Mouse (Mus musculus) lung, postnatal 0 days (tissue): ENCODE measurements at regions not wholly inside any gene's neighbourhood (a gene's known extent, or its start where the extent isn't known, plus 50 kb on each side); places are given as distances from the start of the nearest gene placed in this dataset.

ENCODE experiments used
- ATAC-seq: fragments of 200-750 bp; cut with Nextera tagmentation; 2 replicates; pipeline ENCODE4 v1.8.0; 2017; ENCODE audit warnings: moderate library complexity
- DNase-seq: peaks from one replicate; pipeline ENCODE4 v3.0.0-alpha.2; 2016; ENCODE audit warnings: low spot score
- H3K27ac ChIP-seq: fragments of 300-500 bp; sonication (generic); 2 replicates; pipeline ENCODE4 v1.5.1; 2014; ENCODE audit warnings: antibody characterized with exemption, mild to moderate bottlenecking, low read length, mixed read lengths
- H3K27me3 ChIP-seq: fragments of 300-500 bp; sonication (generic); replicated peaks from 2 replicates; pipeline ENCODE4 v1.6.1; 2014; ENCODE audit warnings: low read length, mixed read lengths; ENCODE audit not compliant: insufficient read depth
- H3K36me3 ChIP-seq: fragments of 300-500 bp; sonication (generic); 2 replicates; pipeline ENCODE4 v1.6.1; 2014; ENCODE audit warnings: low read length, mixed read lengths; ENCODE audit not compliant: insufficient read depth
- H3K4me1 ChIP-seq: fragments of 300-500 bp; sonication (generic); 2 replicates; pipeline ENCODE4 v1.6.1; 2014; ENCODE audit warnings: antibody characterized with exemption, low read depth, low read length, mixed read lengths; ENCODE audit not compliant: insufficient read depth
- H3K4me2 ChIP-seq: fragments of 300-500 bp; sonication (generic); replicated peaks from 2 replicates; pipeline ENCODE4 v1.6.1; 2014; ENCODE audit warnings: low read depth, mild to moderate bottlenecking, low read length, moderate library complexity, mixed read lengths
- H3K4me3 ChIP-seq: fragments of 300-500 bp; sonication (generic); 2 replicates; pipeline ENCODE4 v1.5.1; 2014; ENCODE audit warnings: low read depth, low read length
- H3K9ac ChIP-seq: fragments of 300-500 bp; sonication (generic); replicated peaks from 2 replicates; pipeline ENCODE4 v1.6.1; 2014; ENCODE audit warnings: low read depth, mild to moderate bottlenecking
- H3K9me3 ChIP-seq: fragments of 300-500 bp; sonication (generic); 2 replicates; pipeline ENCODE4 v1.6.1; 2016; ENCODE audit warnings: low read length, mixed read lengths
- CTCF ChIP-seq: IDR thresholded peaks from 2 replicates; pipeline ENCODE4 v1.5.1; 2016; ENCODE audit warnings: antibody characterized with exemption, mild to moderate bottlenecking
- EP300 ChIP-seq: IDR thresholded peaks from 2 replicates; pipeline ENCODE4 v1.6.1; 2016; ENCODE audit warnings: antibody characterized with exemption, mild to moderate bottlenecking, control low read depth
- WGBS: fragments of 180-500 bp; shearing (Covaris S2); extraction: QIAGEN DNeasy Blood & Tissue Kit; methylation state at CpG from one replicate; pipeline ENCODE4 v1.1.7; 2014; 5-methylcytosine and 5-hydroxymethylcytosine counted together

DNA sequence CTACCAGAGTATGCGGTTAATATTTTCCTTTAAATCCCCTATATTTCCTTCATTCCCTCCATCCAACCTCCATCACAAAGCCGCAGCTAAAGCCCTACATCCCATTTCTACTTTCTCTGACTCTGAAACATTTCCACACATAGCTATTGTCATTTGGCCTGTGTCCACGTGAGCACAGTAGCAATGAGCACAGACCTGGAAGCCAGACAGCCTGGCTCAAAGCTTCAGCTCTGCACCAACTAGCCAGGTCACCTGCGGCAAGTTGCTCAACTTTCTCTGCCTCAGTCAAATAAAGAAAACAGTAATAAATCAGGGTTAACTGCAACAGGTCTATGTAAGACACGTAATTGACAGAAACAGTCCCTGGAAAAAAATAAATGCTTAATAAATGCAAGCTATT is 247.8 kb upstream of the Maf start:
- Histone ChIP-seq H3K4me2 (no peak overlapping the region), H3K9me3 (no peaks in the 10 kb centered on the region), H3K36me3 (no peaks in the 10 kb centered on the region), H3K9ac (no peak overlapping the region), H3K4me1 (no peaks in the 10 kb centered on the region), H3K4me3 (no peak overlapping the region), H3K27me3 (no peaks in the 10 kb centered on the region), H3K27ac (no peak overlapping the region)
- no peak for ATAC-seq
- no peak for DNase-seq
- whole genome bisulfite sequencing: 81% methylated on average over 5 of the region's 5 CpGs
- TF ChIP-seq CTCF (no peak), EP300 (no peak)

GRCm38 (mm10) chr8:115953783-115954470 is 246.3 kb upstream of the Maf start:
- H3K4me2 ChIP-seq: no peak overlapping the region
- H3K36me3 ChIP-seq: no peaks in the 10 kb centered on the region
- H3K4me1 ChIP-seq: no peaks in the 10 kb centered on the region
- no peaks in the 10 kb centered on the region for H3K27me3 ChIP-seq
- no peak overlapping the region for H3K4me3 ChIP-seq
- H3K9me3 ChIP-seq: no peaks in the 10 kb centered on the region
- no peak overlapping the region for H3K9ac ChIP-seq
- TF ChIP-seq CTCF (no peak), EP300 (no peak)
- WGBS: 83% methylated on average over 7 of the region's 7 CpGs
- no peak for ATAC-seq
- no peak overlapping the region for H3K27ac ChIP-seq
- DNase-seq: no peak

DNA sequence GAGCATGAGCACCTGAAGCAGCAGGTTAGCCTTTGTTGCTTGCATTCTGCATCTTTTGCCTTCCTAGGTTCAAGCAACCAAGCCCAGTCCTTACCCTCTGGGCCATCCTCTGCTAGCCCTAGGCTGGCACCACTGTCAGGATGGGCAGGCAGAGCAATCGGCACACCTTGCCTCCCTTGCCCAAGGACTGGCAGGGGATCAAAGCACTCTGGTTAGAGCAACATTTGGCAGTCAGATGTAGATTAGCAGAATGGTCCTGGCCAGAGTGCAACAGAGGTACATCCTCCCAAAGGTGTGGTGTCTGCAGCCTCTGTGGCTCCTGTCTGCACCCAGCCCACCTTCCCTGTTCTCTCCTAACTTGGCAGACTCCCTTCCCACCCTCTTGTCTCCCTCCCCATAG is 244.9 kb upstream of the Maf start:
- Histone ChIP-seq H3K9ac (no peak overlapping the region), H3K27ac (no peak overlapping the region), H3K9me3 (no peaks in the 10 kb centered on the region), H3K36me3 (no peaks in the 10 kb centered on the region), H3K4me3 (no peak overlapping the region), H3K4me2 (no peak overlapping the region), H3K4me1 (no peaks in the 10 kb centered on the region), H3K27me3 (no peaks in the 10 kb centered on the region)
- no peak for TF ChIP-seq CTCF
- TF ChIP-seq EP300: no peak
- WGBS: 79% methylated on average over 1 of the region's 1 CpGs
- ATAC-seq: no peak
- DNase-seq: no peak

DNA sequence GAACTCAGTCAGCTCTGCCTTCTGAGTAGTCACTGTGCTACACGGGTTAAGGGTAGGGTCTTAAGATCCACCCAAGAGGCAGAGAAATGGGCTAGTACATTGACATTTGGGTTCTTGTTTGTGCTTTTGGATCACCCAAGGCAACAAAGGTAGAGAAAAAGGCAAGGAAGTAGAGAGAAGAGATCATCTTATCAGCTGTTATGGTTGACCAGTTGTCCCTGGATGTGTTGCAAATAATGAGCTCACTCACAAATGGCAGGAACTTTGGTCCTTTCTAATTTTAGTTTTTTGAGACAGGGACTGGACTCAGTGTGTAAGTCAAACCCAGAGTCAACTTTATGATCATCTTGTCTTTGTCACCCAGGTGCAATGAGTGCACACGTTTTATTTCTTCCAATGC is 241.3 kb upstream of the Maf start:
- no peak for TF ChIP-seq CTCF
- TF ChIP-seq EP300: no peak
- Histone ChIP-seq H3K36me3 (no peaks in the 10 kb centered on the region), H3K9me3 (no peaks in the 10 kb centered on the region), H3K4me2 (no peak overlapping the region), H3K27me3 (no peaks in the 10 kb centered on the region), H3K9ac (no peak overlapping the region), H3K4me3 (no peak overlapping the region), H3K4me1 (no peaks in the 10 kb centered on the region), H3K27ac (no peak overlapping the region)
- DNase-seq: no peak
- ATAC-seq: no peak
- WGBS: 81% methylated on average over 2 of the region's 2 CpGs

GRCm38 (mm10) chr8:115948036-115948435 is 240.4 kb upstream of the Maf start:
- peak; percentile 47 for ATAC-seq
- WGBS: 58% methylated on average over 2 of the region's 2 CpGs
- H3K36me3 ChIP-seq: no peaks in the 10 kb centered on the region
- H3K27ac ChIP-seq: no peak overlapping the region
- DNase-seq: peak; percentile 61
- peak; percentile 24; the same call in 1 of the 2 replicates for TF ChIP-seq EP300
- peak; percentile 53 for TF ChIP-seq CTCF
- H3K9ac ChIP-seq: no peak overlapping the region
- H3K9me3 ChIP-seq: no peaks in the 10 kb centered on the region
- no peaks in the 10 kb centered on the region for H3K27me3 ChIP-seq
- H3K4me1 ChIP-seq: no peaks in the 10 kb centered on the region; the same call in 1 of the 2 replicates
- H3K4me2 ChIP-seq: no peak overlapping the region
- H3K4me3 ChIP-seq: no peak overlapping the region

DNA sequence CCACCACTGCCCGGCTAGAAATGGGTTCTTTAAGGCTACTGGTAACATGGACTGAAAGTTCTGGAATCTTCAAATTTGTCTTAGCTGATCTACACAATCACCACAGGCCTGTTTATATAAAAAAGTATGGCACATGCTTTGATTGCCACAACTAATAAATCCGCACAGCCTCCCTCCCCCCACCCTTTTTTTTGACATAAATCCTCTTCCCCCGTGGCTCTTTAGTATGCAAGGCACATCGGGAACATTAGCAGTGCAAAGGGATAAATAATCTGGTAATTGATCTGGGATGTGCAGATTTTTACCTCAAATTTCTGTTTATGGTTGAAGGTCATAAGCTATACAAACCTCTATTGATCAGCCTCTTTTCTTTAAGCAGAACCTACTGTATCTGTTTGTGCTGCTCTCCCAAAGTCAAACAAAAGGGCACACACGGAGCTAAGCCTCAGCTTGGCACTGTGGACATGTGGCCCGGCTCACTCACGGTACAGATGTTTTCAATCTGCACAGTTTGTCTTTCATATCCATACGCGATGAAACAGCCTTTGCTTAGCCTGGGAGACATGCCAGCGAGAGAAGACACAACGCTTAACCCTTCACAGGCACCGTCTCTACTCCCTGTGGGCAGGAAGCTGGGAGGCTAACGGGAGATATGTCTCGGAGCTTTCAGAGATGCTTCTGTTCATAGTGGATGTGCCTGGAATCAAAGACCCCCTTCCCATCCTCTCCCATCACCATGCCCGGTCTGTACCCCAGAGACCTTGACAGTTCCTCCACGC is 235.3 kb upstream of the Maf start:
- DNase-seq (peak; percentile 89), ATAC-seq (peak; percentile 89)
- 35% methylated on average over 16 of the region's 16 CpGs for WGBS
- no peaks in the 10 kb centered on the region for H3K36me3 ChIP-seq
- no peaks in the 10 kb centered on the region for H3K9me3 ChIP-seq
- H3K4me3 ChIP-seq: no peak overlapping the region
- no peaks in the 10 kb centered on the region; the same call in 1 of the 2 replicates for H3K4me1 ChIP-seq
- H3K27me3 ChIP-seq: no peaks in the 10 kb centered on the region
- H3K27ac ChIP-seq: no peak overlapping the region; the same call in 1 of the 2 replicates
- peak overlapping the region; percentile 12; the same call in 1 of the 2 replicates for H3K4me2 ChIP-seq
- no peak overlapping the region for H3K9ac ChIP-seq
- TF ChIP-seq CTCF (no peak), EP300 (peak; percentile 38)
